Mouse (Mus musculus): ENCODE data around the gene Gm29094. TPM values are rescaled to one million over a fixed set of nuclear protein-coding genes. Genes with fewer than 3 reads are reported as not detected.
"Not testable (repeated sequence)": the region's sequence is repeated elsewhere in the genome, so short reads cannot be mapped to it uniquely, and the experiment has no call there.

The Gm29094 gene
- polyA plus RNA-seq, 1 experiment from 2014 or later, result not detected

DNA sequence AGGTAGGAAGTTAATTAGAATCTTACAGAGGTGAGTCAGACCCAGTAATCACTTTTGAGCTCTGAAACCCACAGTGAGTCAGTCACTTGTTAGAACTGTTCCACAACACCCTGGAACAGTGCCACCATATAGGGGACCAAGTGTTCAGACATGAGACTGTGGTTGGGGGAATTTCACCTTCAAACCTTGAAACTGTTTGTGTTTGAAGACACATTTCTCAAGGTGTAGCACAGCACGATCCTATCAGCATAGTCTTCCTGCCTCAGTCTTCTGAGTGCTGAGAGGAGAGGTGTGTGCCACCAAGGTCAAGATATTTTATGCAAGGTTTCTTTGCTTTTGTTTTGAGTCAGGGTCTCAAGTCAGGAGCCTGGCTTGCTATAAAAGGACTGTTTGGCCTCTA is 9.8 kb downstream of the Gm29094 start:
- not testable (repeated sequence) for ATAC-seq (ENCODE audit: low FRiP score); DNase-seq (ENCODE audit: low spot score); H3K9ac ChIP-seq (ENCODE audit: low read depth, low read length); H3K27me3 ChIP-seq (ENCODE audit: control insufficient read depth, insufficient read depth, low read length); H3K27ac ChIP-seq (ENCODE audit: low read depth, low read length); H3K9me3 ChIP-seq (ENCODE audit: control insufficient read depth, low read length); H3K4me1 ChIP-seq (replicated peaks; ENCODE audit: control insufficient read depth, insufficient read depth, low read length); H3K36me3 ChIP-seq (ENCODE audit: control insufficient read depth, insufficient read depth, low read length); H3K4me2 ChIP-seq (replicated peaks; ENCODE audit: low read depth, low read length); H3K4me3 ChIP-seq (ENCODE audit: low read depth, low read length)
- 82% methylated on average over 1 of the region's 1 CpGs for WGBS

DNA sequence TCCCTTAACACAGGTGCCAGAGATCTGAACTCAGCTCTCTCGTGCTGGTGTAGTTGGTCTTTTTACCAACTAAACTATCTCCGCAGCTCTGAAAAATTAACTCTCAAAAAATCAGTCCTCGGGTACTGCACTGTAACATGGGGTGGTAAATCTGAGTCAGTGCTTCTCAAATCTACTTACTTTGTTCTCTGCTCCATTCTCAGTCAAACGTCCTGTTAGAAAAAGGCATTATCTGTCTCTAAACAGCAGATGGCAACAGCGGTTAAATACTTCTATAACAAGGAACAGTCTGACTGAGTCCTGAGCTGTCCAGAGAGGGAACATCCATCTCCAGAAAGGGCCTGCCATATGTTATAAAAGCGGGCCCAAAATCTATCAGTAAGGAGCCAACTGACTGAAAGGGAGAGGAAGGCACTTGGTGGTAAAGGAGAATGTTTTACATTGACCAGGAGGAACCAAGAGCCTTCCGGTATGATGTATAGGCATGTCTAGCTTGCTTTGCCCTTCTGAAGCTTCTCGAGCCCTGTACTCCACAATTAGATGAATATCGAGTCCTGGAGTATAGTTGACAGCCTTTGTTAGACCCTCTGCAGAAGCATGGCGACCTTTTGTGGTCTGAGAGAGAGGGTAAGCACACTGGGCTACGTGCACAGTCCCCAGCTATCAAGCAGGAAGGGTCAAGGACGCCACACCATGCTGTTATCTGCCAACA is 11.3 kb downstream of the Gm29094 start, which contains the start of gene Mthfs:
Gene Mthfs (plus strand): TSS at position 324 of the 712 bp plus-strand sequence.
- H3K9ac ChIP-seq (ENCODE audit: low read depth, low read length); H3K4me1 ChIP-seq (replicated peaks; ENCODE audit: control insufficient read depth, insufficient read depth, low read length); H3K9me3 ChIP-seq (ENCODE audit: control insufficient read depth, low read length); H3K27me3 ChIP-seq (ENCODE audit: control insufficient read depth, insufficient read depth, low read length); H3K36me3 ChIP-seq (ENCODE audit: control insufficient read depth, insufficient read depth, low read length); H3K27ac ChIP-seq (ENCODE audit: low read depth, low read length); H3K4me3 ChIP-seq (ENCODE audit: low read depth, low read length): not testable (repeated sequence)
- ATAC-seq (ENCODE audit: low FRiP score) (peak; percentile 70), DNase-seq (ENCODE audit: low spot score) (peak; percentile 13)
- peak within 1 kb of the TSS; percentile 21; the same call in 1 of the 2 replicates for H3K4me2 ChIP-seq (replicated peaks; ENCODE audit: low read depth, low read length)
- WGBS, result 30% methylated on average over 9 of the region's 12 CpGs

DNA sequence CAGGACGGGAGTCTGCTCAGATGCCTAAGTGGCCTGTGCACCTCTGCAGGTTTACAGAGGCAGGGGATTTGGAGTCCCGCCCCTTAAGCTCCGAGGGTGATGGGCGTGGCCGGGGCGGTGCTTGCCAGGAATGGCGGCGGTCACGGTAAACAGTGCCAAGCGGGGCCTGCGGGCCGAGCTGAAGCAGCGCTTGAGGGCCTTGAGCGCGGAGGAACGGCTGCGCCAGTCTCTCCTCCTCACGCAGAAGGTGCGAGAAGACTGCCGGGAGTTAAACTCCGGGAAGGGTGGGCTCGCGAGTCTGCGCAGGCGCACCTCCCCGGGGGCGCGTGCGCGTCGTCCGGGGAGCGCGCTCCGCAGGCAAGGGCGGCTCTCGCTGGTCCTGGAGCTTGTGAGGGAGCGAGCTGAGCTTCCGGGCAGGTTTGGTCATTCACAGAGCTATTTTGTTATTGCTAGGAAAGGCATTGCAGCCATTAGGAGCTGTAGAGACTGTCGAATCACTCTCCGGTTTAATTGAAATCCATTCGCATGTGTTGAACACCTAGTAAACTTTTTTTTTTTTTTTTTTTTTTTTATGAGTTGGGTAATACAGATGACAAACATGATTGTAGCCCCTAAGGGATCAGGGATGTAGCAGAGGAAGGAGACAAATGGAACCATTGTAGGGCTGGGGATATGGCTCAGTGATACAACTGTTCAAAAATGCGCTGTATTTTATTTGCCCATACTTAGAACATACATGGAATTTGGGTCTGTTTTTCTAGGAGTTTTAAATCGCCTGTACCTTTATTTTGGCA is 12.1 kb downstream of the Gm29094 start:
- H3K36me3 ChIP-seq (ENCODE audit: control insufficient read depth, insufficient read depth, low read length); H3K27me3 ChIP-seq (ENCODE audit: control insufficient read depth, insufficient read depth, low read length); H3K4me3 ChIP-seq (ENCODE audit: low read depth, low read length); H3K4me1 ChIP-seq (replicated peaks; ENCODE audit: control insufficient read depth, insufficient read depth, low read length); H3K9ac ChIP-seq (ENCODE audit: low read depth, low read length); H3K9me3 ChIP-seq (ENCODE audit: control insufficient read depth, low read length); H3K27ac ChIP-seq (ENCODE audit: low read depth, low read length): not testable (repeated sequence)
- DNase-seq (ENCODE audit: low spot score) (peak; percentile 15), ATAC-seq (ENCODE audit: low FRiP score) (peak; percentile 96)
- WGBS, result 15% methylated on average over 5 of the region's 44 CpGs
- peak overlapping the region; percentile 7; the same call in 1 of the 2 replicates for H3K4me2 ChIP-seq (replicated peaks; ENCODE audit: low read depth, low read length)

DNA sequence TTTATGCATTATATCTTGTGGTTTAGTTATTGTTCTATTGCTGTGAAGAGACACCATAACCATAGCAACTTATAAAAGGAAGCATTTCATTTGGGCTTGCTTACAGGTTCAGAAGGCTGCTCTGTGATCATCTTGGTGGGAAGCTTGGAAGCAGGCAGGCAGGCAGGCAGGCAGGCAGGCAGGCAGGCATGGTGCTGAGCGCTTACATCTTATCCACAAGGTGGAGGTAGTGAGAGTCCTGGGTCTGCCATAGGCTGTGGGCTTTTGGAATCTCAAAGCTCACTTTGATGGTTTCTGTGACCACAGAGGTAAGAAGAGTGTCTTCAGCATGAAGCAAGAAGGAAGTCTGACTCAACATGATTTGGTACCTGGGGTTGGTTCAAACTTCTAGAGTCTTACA is 13.2 kb downstream of the Gm29094 start:
- not testable (repeated sequence) for DNase-seq (ENCODE audit: low spot score); H3K4me3 ChIP-seq (ENCODE audit: low read depth, low read length); H3K9ac ChIP-seq (ENCODE audit: low read depth, low read length); H3K4me2 ChIP-seq (replicated peaks; ENCODE audit: low read depth, low read length); H3K36me3 ChIP-seq (ENCODE audit: control insufficient read depth, insufficient read depth, low read length); H3K27me3 ChIP-seq (ENCODE audit: control insufficient read depth, insufficient read depth, low read length); H3K4me1 ChIP-seq (replicated peaks; ENCODE audit: control insufficient read depth, insufficient read depth, low read length); H3K27ac ChIP-seq (ENCODE audit: low read depth, low read length); H3K9me3 ChIP-seq (ENCODE audit: control insufficient read depth, low read length)
- ATAC-seq (ENCODE audit: low FRiP score), result peak; percentile 38; the same call in 1 of the 2 replicates
- 40% methylated on average over 1 of the region's 1 CpGs for WGBS

DNA sequence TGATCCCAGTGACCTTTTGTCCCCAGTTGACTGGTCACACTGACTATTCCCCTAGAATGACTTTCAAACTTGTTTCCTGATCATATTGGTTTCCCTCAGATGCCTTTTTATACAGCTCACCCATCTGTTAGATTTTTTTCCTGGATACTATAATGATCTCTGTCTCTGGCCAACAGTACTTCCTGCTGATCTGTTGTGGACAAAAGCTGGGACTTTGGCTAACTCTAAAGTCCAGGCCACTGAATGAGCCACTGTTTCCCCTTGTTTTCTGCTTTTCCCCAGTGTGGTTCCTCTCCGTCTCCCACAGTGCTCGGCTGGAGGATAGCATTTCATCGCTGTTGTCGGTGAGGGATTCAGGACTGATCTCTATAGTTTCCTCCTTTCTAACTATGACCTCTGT is 19.0 kb downstream of the Gm29094 start:
- not testable (repeated sequence) for H3K4me2 ChIP-seq (replicated peaks; ENCODE audit: low read depth, low read length); H3K36me3 ChIP-seq (ENCODE audit: control insufficient read depth, insufficient read depth, low read length); H3K9me3 ChIP-seq (ENCODE audit: control insufficient read depth, low read length); H3K27me3 ChIP-seq (ENCODE audit: control insufficient read depth, insufficient read depth, low read length); ATAC-seq (ENCODE audit: low FRiP score); DNase-seq (ENCODE audit: low spot score); H3K4me3 ChIP-seq (ENCODE audit: low read depth, low read length); H3K27ac ChIP-seq (ENCODE audit: low read depth, low read length); H3K9ac ChIP-seq (ENCODE audit: low read depth, low read length); H3K4me1 ChIP-seq (replicated peaks; ENCODE audit: control insufficient read depth, insufficient read depth, low read length)
- 79% methylated on average over 4 of the region's 4 CpGs for WGBS

DNA sequence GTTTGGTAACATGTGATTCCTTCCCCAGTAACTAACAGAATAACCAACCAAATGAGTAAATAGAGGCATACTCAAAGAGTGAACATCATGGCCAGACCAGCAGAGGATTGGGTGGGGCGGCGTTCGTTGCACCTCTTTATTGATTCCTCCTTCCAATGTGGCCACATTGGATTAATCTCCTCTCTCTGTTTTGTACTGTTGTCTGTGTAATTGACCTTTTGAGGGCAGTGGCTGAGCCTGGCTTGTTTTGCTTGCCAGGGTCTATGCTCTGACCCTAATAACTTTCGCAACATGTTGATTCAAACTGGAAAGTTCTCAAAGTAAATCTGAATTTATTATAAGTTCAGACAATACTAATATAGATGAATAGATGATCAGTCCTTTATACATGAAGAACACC is 20.5 kb downstream of the Gm29094 start:
- not testable (repeated sequence) for ATAC-seq (ENCODE audit: low FRiP score); H3K4me3 ChIP-seq (ENCODE audit: low read depth, low read length); H3K9ac ChIP-seq (ENCODE audit: low read depth, low read length); H3K4me2 ChIP-seq (replicated peaks; ENCODE audit: low read depth, low read length); H3K9me3 ChIP-seq (ENCODE audit: control insufficient read depth, low read length); H3K4me1 ChIP-seq (replicated peaks; ENCODE audit: control insufficient read depth, insufficient read depth, low read length); H3K27ac ChIP-seq (ENCODE audit: low read depth, low read length); H3K27me3 ChIP-seq (ENCODE audit: control insufficient read depth, insufficient read depth, low read length); DNase-seq (ENCODE audit: low spot score); H3K36me3 ChIP-seq (ENCODE audit: control insufficient read depth, insufficient read depth, low read length)
- 98% methylated on average over 3 of the region's 4 CpGs for WGBS

DNA sequence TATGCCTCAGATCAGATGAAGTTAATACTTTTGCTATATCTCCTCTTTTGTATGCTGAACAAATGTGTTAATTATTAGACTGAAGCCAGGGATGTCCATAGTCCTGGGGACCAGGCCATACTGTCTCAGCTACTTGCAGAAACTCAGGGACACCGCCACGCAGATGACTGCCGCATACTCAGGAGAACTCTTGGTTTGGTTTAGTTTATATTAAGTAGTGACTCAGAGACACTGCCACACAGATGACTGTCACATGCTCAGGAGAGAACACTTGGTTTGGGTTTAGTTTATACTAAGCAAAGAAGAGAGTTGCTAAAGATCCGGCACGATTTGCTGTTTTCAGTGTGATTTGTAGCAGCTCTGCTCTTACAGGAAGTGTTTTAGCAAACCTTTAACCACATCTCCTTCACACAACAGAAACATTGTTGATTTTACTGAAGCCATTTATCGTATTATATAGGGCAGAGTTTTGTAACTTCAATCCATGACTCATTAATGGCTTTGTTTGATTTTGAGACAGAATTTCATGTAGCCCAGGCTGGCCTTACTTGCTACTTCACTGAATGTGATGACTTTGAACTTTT is 21.6 kb downstream of the Gm29094 start:
- H3K4me3 ChIP-seq (ENCODE audit: low read depth, low read length); H3K27me3 ChIP-seq (ENCODE audit: control insufficient read depth, insufficient read depth, low read length); ATAC-seq (ENCODE audit: low FRiP score); DNase-seq (ENCODE audit: low spot score); H3K4me1 ChIP-seq (replicated peaks; ENCODE audit: control insufficient read depth, insufficient read depth, low read length); H3K9ac ChIP-seq (ENCODE audit: low read depth, low read length); H3K36me3 ChIP-seq (ENCODE audit: control insufficient read depth, insufficient read depth, low read length); H3K27ac ChIP-seq (ENCODE audit: low read depth, low read length); H3K9me3 ChIP-seq (ENCODE audit: control insufficient read depth, low read length); H3K4me2 ChIP-seq (replicated peaks; ENCODE audit: low read depth, low read length): not testable (repeated sequence)
- 93% methylated on average over 6 of the region's 6 CpGs for WGBS

DNA sequence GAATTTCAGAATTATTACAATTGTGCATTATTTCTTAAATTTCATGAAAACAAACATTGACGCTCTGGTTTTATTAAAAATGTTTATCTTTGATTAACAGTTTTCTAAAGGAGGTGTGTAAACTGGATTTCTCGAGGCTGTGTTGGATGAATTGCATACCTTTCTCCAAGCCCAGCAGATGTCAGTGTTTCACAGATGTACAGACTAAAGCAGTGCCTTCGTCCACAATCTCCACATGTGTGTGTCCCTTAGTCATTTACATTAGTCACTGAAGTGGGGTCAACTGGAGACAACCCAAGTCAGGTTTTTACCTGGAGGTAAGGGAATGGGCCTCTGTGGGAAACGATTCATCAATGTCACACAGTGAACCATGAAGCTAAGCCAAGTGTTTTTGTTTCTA is 26.9 kb downstream of the Gm29094 start:
- no peaks in the 10 kb centered on the region for H3K36me3 ChIP-seq (ENCODE audit: control insufficient read depth, insufficient read depth, low read length)
- no peak overlapping the region for H3K4me3 ChIP-seq (ENCODE audit: low read depth, low read length)
- H3K9ac ChIP-seq (ENCODE audit: low read depth, low read length), result no peak overlapping the region
- 66% methylated on average over 4 of the region's 4 CpGs for WGBS
- no peaks in the 10 kb centered on the region for H3K4me1 ChIP-seq (replicated peaks; ENCODE audit: control insufficient read depth, insufficient read depth, low read length)
- no peak overlapping the region for H3K4me2 ChIP-seq (replicated peaks; ENCODE audit: low read depth, low read length)
- H3K27ac ChIP-seq (ENCODE audit: low read depth, low read length), result no peak overlapping the region
- ATAC-seq (ENCODE audit: low FRiP score) (peak; percentile 56; the same call in 1 of the 2 replicates), DNase-seq (ENCODE audit: low spot score) (peak; percentile 16)
- no peaks in the 10 kb centered on the region for H3K9me3 ChIP-seq (ENCODE audit: control insufficient read depth, low read length)
- no peaks in the 10 kb centered on the region for H3K27me3 ChIP-seq (ENCODE audit: control insufficient read depth, insufficient read depth, low read length)

Measured in hindbrain, embryonic 11.5 days (tissue).